Mouse (Mus musculus): Measurements from ENCODE around the gene Pip5kl1. TPM values are rescaled to one million over a fixed set of nuclear protein-coding genes. Genes with fewer than 3 reads are reported as not detected.

The Pip5kl1 gene
- total and polyA plus RNA-seq, 2 experiments = not detected

- no peak for DNase-seq (ENCODE audit: extremely low read depth, low read depth, low spot score)
- H3K27me3 ChIP-seq (ENCODE audit: control insufficient read depth, insufficient read depth, low read length) = no peaks in the 10 kb centered on the region
- no peak overlapping the region for H3K9ac ChIP-seq (ENCODE audit: low read depth, low read length)
- no peak overlapping the region for H3K4me3 ChIP-seq (ENCODE audit: insufficient read depth, low read depth, low read length)
- H3K36me3 ChIP-seq (ENCODE audit: control insufficient read depth, insufficient read depth, low read length) = no peaks in the 10 kb centered on the region
- no peaks in the 10 kb centered on the region for H3K79me2 ChIP-seq (ENCODE audit: control insufficient read depth, insufficient read depth, low read length)
- WGBS = 87% methylated on average over 10 of the region's 10 CpGs
- TF ChIP-seq CTCF (IDR thresholded peaks at IDR 0.05; ENCODE audit: low read depth, low read length) (no peak), POLR2A (IDR thresholded peaks at IDR 0.05; ENCODE audit: extremely low read depth, insufficient read depth, low read length) (no peak)
- no peaks in the 10 kb centered on the region; the same call in 1 of the 2 replicates for H3K4me1 ChIP-seq (ENCODE audit: control insufficient read depth, insufficient read depth, low read length)
- H3K27ac ChIP-seq (replicated peaks; ENCODE audit: insufficient read depth, low read depth, low read length) = no peak overlapping the region
Measured at GRCm38 (mm10) chr2:32631046-32631445, 56.4 kb downstream of the Pip5kl1 start.

GRCm38 (mm10) chr2:32631737-32632394 is 57.3 kb downstream of the Pip5kl1 start:
- DNase-seq (ENCODE audit: extremely low read depth, low read depth, low spot score) = peak; percentile 55
- Histone ChIP-seq H3K4me3 (ENCODE audit: insufficient read depth, low read depth, low read length) (no peak overlapping the region), H3K79me2 (ENCODE audit: control insufficient read depth, insufficient read depth, low read length) (no peaks in the 10 kb centered on the region), H3K36me3 (ENCODE audit: control insufficient read depth, insufficient read depth, low read length) (no peaks in the 10 kb centered on the region), H3K27me3 (ENCODE audit: control insufficient read depth, insufficient read depth, low read length) (no peaks in the 10 kb centered on the region), H3K9ac (ENCODE audit: low read depth, low read length) (no peak overlapping the region), H3K4me1 (ENCODE audit: control insufficient read depth, insufficient read depth, low read length) (no peaks in the 10 kb centered on the region; the same call in 1 of the 2 replicates), H3K27ac (replicated peaks; ENCODE audit: insufficient read depth, low read depth, low read length) (no peak overlapping the region)
- TF ChIP-seq CTCF (IDR thresholded peaks at IDR 0.05; ENCODE audit: low read depth, low read length) = peak; percentile 92
- no peak for TF ChIP-seq POLR2A (IDR thresholded peaks at IDR 0.05; ENCODE audit: extremely low read depth, insufficient read depth, low read length)
- WGBS = 34% methylated on average over 7 of the region's 7 CpGs

Other genes starting within 250 kb of the Pip5kl1 start
- gene Ciz1, start 222.5 kb upstream of the Pip5kl1 start, total RNA-seq (2014; rRNA removed) = 9.5 and 10.0 TPM in 2 replicates
- gene Ciz1, start 222.5 kb upstream of the Pip5kl1 start, polyA plus RNA-seq (2012; rRNA removed) = 47.1 and 71.7 TPM in 2 replicates
- 0.09 and 0.40 TPM in 2 replicates for gene Dnm1, start 221.5 kb upstream of the Pip5kl1 start, total RNA-seq (2014; rRNA removed)
- 0.60 and 0.90 TPM in 2 replicates for gene Dnm1, start 221.5 kb upstream of the Pip5kl1 start, polyA plus RNA-seq (2012; rRNA removed)
- gene 1110008P14Rik, start 192.9 kb upstream of the Pip5kl1 start, total RNA-seq (2014; rRNA removed) = 25.8 and 32.5 TPM in 2 replicates
- gene 1110008P14Rik, start 192.9 kb upstream of the Pip5kl1 start, polyA plus RNA-seq (2012; rRNA removed) = 103 and 144 TPM in 2 replicates
- 2.1 and 10.0 TPM in 2 replicates for gene Lcn2, start 186.5 kb upstream of the Pip5kl1 start, total RNA-seq (2014; rRNA removed)
- gene Lcn2, start 186.5 kb upstream of the Pip5kl1 start, polyA plus RNA-seq (2012; rRNA removed) = 29.3 and 45.5 TPM in 2 replicates
- 22.6 and 30.7 TPM in 2 replicates for gene Ptges2, start 178.9 kb upstream of the Pip5kl1 start, total RNA-seq (2014; rRNA removed)
- gene Ptges2, start 178.9 kb upstream of the Pip5kl1 start, polyA plus RNA-seq (2012; rRNA removed) = 24.4 and 25.5 TPM in 2 replicates
- 0.67 and 0.83 TPM in 2 replicates for gene Naif1, start 124.3 kb upstream of the Pip5kl1 start, total RNA-seq (2014; rRNA removed)
- 2.9 and 3.0 TPM in 2 replicates for gene Naif1, start 124.3 kb upstream of the Pip5kl1 start, polyA plus RNA-seq (2012; rRNA removed)
- gene Slc25a25, start 123.4 kb upstream of the Pip5kl1 start, total RNA-seq (2014; rRNA removed) = 40.0 and 41.9 TPM in 2 replicates
- gene Slc25a25, start 123.4 kb upstream of the Pip5kl1 start, polyA plus RNA-seq (2012; rRNA removed) = 57.9 and 124 TPM in 2 replicates
- 7.0 and 7.2 TPM in 2 replicates for gene Fam102a, start 39.5 kb upstream of the Pip5kl1 start, total RNA-seq (2014; rRNA removed)
- 10.5 and 11.0 TPM in 2 replicates for gene Fam102a, start 39.5 kb upstream of the Pip5kl1 start, polyA plus RNA-seq (2012; rRNA removed)
- 6.5 and 8.4 TPM in 2 replicates for gene Dpm2, start 3.9 kb upstream of the Pip5kl1 start, total RNA-seq (2014; rRNA removed)
- gene Dpm2, start 3.9 kb upstream of the Pip5kl1 start, polyA plus RNA-seq (2012; rRNA removed) = 73.7 and 104 TPM in 2 replicates
- not detected in 2 replicates for gene 9430097D07Rik, start 887 bp downstream of the Pip5kl1 start, total RNA-seq (2014; rRNA removed)
- gene 9430097D07Rik, start 887 bp downstream of the Pip5kl1 start, polyA plus RNA-seq (2012; rRNA removed) = not detected in 2 replicates
- 0.74 and 1.2 TPM in 2 replicates for gene St6galnac4, start 12.3 kb downstream of the Pip5kl1 start, total RNA-seq (2014; rRNA removed)
- gene St6galnac4, start 12.3 kb downstream of the Pip5kl1 start, polyA plus RNA-seq (2012; rRNA removed) = 2.2 and 2.5 TPM in 2 replicates
- gene St6galnac6, start 24.9 kb downstream of the Pip5kl1 start, total RNA-seq (2014; rRNA removed) = 38.0 and 45.6 TPM in 2 replicates
- gene St6galnac6, start 24.9 kb downstream of the Pip5kl1 start, polyA plus RNA-seq (2012; rRNA removed) = 90.0 and 134 TPM in 2 replicates
- 0.47 and 1.4 TPM in 2 replicates for gene Ak1, start 47.0 kb downstream of the Pip5kl1 start, total RNA-seq (2014; rRNA removed)
- gene Ak1, start 47.0 kb downstream of the Pip5kl1 start, polyA plus RNA-seq (2012; rRNA removed) = 0.26 and 0.34 TPM in 2 replicates
- gene Eng, start 71.8 kb downstream of the Pip5kl1 start, total RNA-seq (2014; rRNA removed) = 14.2 and 25.9 TPM in 2 replicates
- 55.0 and 70.8 TPM in 2 replicates for gene Eng, start 71.8 kb downstream of the Pip5kl1 start, polyA plus RNA-seq (2012; rRNA removed)
- gene Fpgs, start 129.3 kb downstream of the Pip5kl1 start, total RNA-seq (2014; rRNA removed) = 158 and 175 TPM in 2 replicates
- 414 and 481 TPM in 2 replicates for gene Fpgs, start 129.3 kb downstream of the Pip5kl1 start, polyA plus RNA-seq (2012; rRNA removed)
- gene Cdk9, start 138.3 kb downstream of the Pip5kl1 start, total RNA-seq (2014; rRNA removed) = 19.5 and 27.3 TPM in 2 replicates
- gene Cdk9, start 138.3 kb downstream of the Pip5kl1 start, polyA plus RNA-seq (2012; rRNA removed) = 46.6 and 63.7 TPM in 2 replicates
- gene Sh2d3c, start 146.3 kb downstream of the Pip5kl1 start, total RNA-seq (2014; rRNA removed) = 2.2 and 3.2 TPM in 2 replicates
- 7.5 and 10.4 TPM in 2 replicates for gene Sh2d3c, start 146.3 kb downstream of the Pip5kl1 start, polyA plus RNA-seq (2012; rRNA removed)
- not detected in 2 replicates for gene 6330409D20Rik, start 166.2 kb downstream of the Pip5kl1 start, total RNA-seq (2014; rRNA removed)
- not detected in 2 replicates for gene 6330409D20Rik, start 166.2 kb downstream of the Pip5kl1 start, polyA plus RNA-seq (2012; rRNA removed)
- 26.6 and 35.6 TPM in 2 replicates for gene Tor2a, start 182.4 kb downstream of the Pip5kl1 start, total RNA-seq (2014; rRNA removed)
- 72.6 and 77.4 TPM in 2 replicates for gene Tor2a, start 182.4 kb downstream of the Pip5kl1 start, polyA plus RNA-seq (2012; rRNA removed)
- gene Ttc16, start 200.8 kb downstream of the Pip5kl1 start, total RNA-seq (2014; rRNA removed) = under 0.01 and 0.07 TPM in 2 replicates
- 0.10 and 0.22 TPM in 2 replicates for gene Ttc16, start 200.8 kb downstream of the Pip5kl1 start, polyA plus RNA-seq (2012; rRNA removed)
- 1.2 and 1.5 TPM in 2 replicates for gene Ptrh1, start 201.0 kb downstream of the Pip5kl1 start, total RNA-seq (2014; rRNA removed)
- 2.3 and 2.8 TPM in 2 replicates for gene Ptrh1, start 201.0 kb downstream of the Pip5kl1 start, polyA plus RNA-seq (2012; rRNA removed)
- not detected in 2 replicates for gene Cfap157, start 209.6 kb downstream of the Pip5kl1 start, total RNA-seq (2014; rRNA removed)
- gene Cfap157, start 209.6 kb downstream of the Pip5kl1 start, polyA plus RNA-seq (2012; rRNA removed) = not detected in 2 replicates